Mouse (Mus musculus): Measurements from ENCODE around the gene Fibcd1.

DNA sequence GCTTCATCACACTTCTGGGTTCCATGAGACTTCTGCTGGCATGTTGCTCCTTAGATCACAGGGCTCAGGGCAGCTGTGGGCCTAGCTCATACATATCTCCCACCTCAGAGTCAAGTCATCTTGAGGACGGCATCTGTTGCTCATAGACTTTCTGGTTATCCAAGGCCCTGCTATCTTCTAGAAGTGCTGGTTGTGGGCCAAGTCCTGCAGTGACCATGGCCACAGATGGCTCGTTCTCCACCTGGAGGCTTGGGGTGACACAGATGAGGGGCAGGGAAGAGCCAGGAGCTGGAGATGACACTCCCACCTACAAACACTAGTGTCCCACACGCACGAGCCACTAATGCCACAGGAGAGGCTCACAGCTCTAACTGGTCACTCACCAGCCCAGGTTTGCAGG, 32.2 kb downstream of the Fibcd1 start:
- TF ChIP-seq CTCF (IDR thresholded peaks at IDR 0.05; ENCODE audit: control insufficient read depth, insufficient read depth, insufficient replicate concordance, low read depth, low read length) (no peak), POLR2A (IDR thresholded peaks at IDR 0.05; ENCODE audit: control insufficient read depth, low read depth, low read length) (no peak)

Data from testis, adult 2 months (tissue).